Mouse (Mus musculus) heart, embryonic 10.5 days (tissue): ENCODE measurements around the gene Prpf4. TPM values are rescaled to one million over a fixed set of nuclear protein-coding genes. Genes with fewer than 3 reads are reported as not detected.

Experiments used
- DNase-seq: peaks from one replicate; pipeline ENCODE4 v3.0.0-alpha.2; 2017; ENCODE audit warnings: low spot score
- H3K27ac ChIP-seq: fragments of 300-500 bp; sonication (generic); 2 replicates; pipeline ENCODE4 v1.5.1; 2016; ENCODE audit warnings: mild to moderate bottlenecking
- H3K27me3 ChIP-seq: fragments of 300-500 bp; sonication (generic); 2 replicates; pipeline ENCODE4 v1.6.1; 2016; ENCODE audit warnings: mild to moderate bottlenecking; ENCODE audit not compliant: poor library complexity, insufficient read depth, severe bottlenecking
- H3K36me3 ChIP-seq: fragments of 300-500 bp; sonication (generic); 2 replicates; pipeline ENCODE4 v1.6.1; 2016; ENCODE audit warnings: mild to moderate bottlenecking, moderate library complexity
- H3K4me1 ChIP-seq: fragments of 300-500 bp; sonication (generic); 2 replicates; pipeline ENCODE4 v1.6.1; 2016; ENCODE audit warnings: mild to moderate bottlenecking
- H3K4me3 ChIP-seq: fragments of 300-500 bp; sonication (generic); 2 replicates; pipeline ENCODE4 v1.5.1; 2016; ENCODE audit warnings: mild to moderate bottlenecking, moderate library complexity
- H3K9me3 ChIP-seq: fragments of 300-500 bp; sonication (generic); 2 replicates; pipeline ENCODE4 v1.6.1; 2016; ENCODE audit warnings: mild to moderate bottlenecking, moderate library complexity
- WGBS: fragments of 180-500 bp; shearing (Covaris S2); methylation state at CpG from one replicate; pipeline ENCODE4 v1.1.7; 2016; 5-methylcytosine and 5-hydroxymethylcytosine counted together
- polyA plus RNA-seq: library from polyadenylated mRNA; unstranded; fragments of >200 nt; fragmentation: Nextera tagmentation; extraction: Ambion mirVana; gene quantifications from 2 replicates; pipeline ENCODE4 v1.2.1, GENCODE M21; 2016

Prpf4 gene
- polyA plus RNA-seq, 1 experiment from 2014 or later: 23.2 TPM

DNA sequence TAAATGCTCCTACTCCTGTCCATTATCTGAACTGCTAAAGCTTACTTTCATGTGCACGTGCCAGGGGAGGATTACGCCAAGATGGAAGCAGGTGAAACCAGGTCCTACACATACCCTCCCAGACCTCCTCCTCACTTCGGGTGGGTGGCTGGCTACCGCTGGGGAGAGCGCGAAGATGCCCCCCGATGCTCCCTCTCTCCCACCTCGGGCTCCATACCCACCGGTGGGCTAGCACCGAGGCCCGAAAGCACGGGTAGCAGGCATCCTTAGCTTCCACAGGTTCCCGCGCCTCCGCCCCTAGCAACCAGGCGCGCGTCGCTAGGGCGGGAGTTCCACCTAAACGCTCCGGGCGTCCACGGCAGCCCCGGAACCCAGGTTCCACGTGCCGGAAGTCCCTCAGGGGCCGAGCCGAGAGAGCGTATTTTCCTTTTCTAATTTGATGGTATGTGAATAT is 62.0 kb downstream of the Prpf4 start, which contains the start of gene Wdr31:
Wdr31 (minus strand) TSS at position 299 of the 454 bp plus-strand sequence.
- H3K27me3 ChIP-seq: no peaks in the 10 kb centered on the region
- peak; percentile 90 for DNase-seq
- no peaks in the 10 kb centered on the region for H3K36me3 ChIP-seq
- under 1% methylated on average over 30 of the region's 30 CpGs for WGBS
- H3K27ac ChIP-seq: peak within 1 kb of the TSS; percentile 82
- H3K4me3 ChIP-seq: peak within 1 kb of the TSS; percentile 78
- peaks cover 5% of the 10 kb centered on the region for H3K4me1 ChIP-seq
- no peaks in the 10 kb centered on the region for H3K9me3 ChIP-seq

DNA sequence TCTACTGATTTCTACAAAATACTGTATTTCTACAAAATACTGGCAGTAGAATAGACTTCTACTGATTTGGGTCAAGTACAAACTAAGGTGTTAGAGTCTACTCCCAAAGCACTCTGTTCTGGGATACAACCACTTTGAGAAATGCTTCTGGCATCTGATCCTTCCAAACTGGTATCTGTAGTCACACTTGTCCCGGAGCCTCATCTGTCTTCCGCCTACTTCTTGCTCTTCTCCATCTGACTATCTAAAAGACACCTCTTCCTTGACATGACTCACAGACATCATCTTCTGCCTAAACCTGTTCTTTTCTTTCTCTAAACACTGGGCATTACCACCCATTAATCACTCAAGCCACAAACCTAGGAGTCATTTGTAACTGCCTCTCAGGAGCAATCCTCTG is 63.5 kb downstream of the Prpf4 start:
- WGBS: 91% methylated on average over 2 of the region's 2 CpGs

DNA sequence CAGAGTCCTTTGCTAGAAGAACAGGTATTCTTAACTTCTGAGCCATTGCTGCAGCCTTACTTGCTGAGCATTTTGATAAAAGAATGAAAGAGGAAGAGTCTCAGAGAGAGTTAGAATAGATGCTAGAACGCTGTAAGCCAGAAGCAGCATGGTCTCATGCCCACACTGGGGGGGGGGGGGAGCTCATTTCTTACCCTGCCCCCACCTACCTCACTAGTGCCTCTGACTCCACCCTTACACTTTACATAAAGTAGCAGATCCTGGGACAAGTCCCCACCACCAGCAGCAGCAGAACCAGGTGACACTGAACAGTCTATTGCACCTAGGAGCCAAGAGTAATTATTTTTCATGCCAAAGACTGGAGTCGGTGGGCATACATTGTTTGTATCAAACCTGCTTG is 66.5 kb downstream of the Prpf4 start:
- 74% methylated on average over 2 of the region's 2 CpGs for WGBS
- H3K27me3 ChIP-seq: peaks cover 14% of the 10 kb centered on the region
- no peak overlapping the region for H3K4me3 ChIP-seq
- H3K27ac ChIP-seq: no peak overlapping the region
- H3K9me3 ChIP-seq: no peaks in the 10 kb centered on the region
- H3K36me3 ChIP-seq: no peaks in the 10 kb centered on the region
- H3K4me1 ChIP-seq: peaks cover 9% of the 10 kb centered on the region
- no peak for DNase-seq

More for the DNA sequence above, 63.5 kb downstream of the Prpf4 start:
- Histone ChIP-seq H3K4me1 (peaks cover 5% of the 10 kb centered on the region), H3K27ac (no peak overlapping the region), H3K9me3 (no peaks in the 10 kb centered on the region), H3K36me3 (no peaks in the 10 kb centered on the region), H3K27me3 (no peaks in the 10 kb centered on the region), H3K4me3 (no peak overlapping the region)
- DNase-seq: no peak

DNA sequence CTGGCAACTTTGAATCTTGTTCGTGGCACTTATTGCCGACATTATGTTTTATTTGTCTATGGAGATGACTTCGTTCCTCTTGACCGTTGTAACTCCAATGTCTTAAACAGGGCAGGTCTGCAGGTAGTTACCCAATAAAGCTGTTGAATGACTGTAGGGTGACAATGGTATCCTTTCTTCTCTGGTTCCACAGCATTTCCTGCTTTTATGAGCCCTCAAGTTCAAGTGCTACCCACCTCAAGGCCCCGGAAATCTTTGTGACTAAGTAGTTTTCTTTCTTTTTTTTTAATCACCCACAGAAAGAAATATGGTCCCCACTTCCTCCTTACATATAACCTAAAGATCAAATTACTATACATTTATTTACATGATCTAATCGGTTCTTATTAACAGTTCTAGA is 67.2 kb downstream of the Prpf4 start:
- no peaks in the 10 kb centered on the region for H3K9me3 ChIP-seq
- no peaks in the 10 kb centered on the region for H3K36me3 ChIP-seq
- no peak overlapping the region for H3K27ac ChIP-seq
- H3K4me3 ChIP-seq: no peak overlapping the region
- H3K27me3 ChIP-seq: peaks cover 21% of the 10 kb centered on the region
- 85% methylated on average over 6 of the region's 6 CpGs for WGBS
- H3K4me1 ChIP-seq: peaks cover 7% of the 10 kb centered on the region
- DNase-seq: no peak

Other genes starting within 250 kb of the Prpf4 start
- 9.1 and 9.8 TPM in 2 replicates for gene Zfp37, start 177.8 kb upstream of the Prpf4 start, polyA plus RNA-seq
- 12.8 and 14.5 TPM in 2 replicates for gene Slc31a2, start 146.2 kb upstream of the Prpf4 start, polyA plus RNA-seq
- gene Fkbp15, start 48.2 kb upstream of the Prpf4 start, polyA plus RNA-seq: 17.2 and 19.5 TPM in 2 replicates
- 46.9 and 53.6 TPM in 2 replicates for gene Slc31a1, start 48.1 kb upstream of the Prpf4 start, polyA plus RNA-seq
- 101 and 125 TPM in 2 replicates for gene Cdc26, start 155 bp upstream of the Prpf4 start, polyA plus RNA-seq
- not detected in 2 replicates for gene Rnf183, start 26.5 kb downstream of the Prpf4 start, polyA plus RNA-seq
- 4.3 and 7.1 TPM in 2 replicates for gene Wdr31, start 62.1 kb downstream of the Prpf4 start, polyA plus RNA-seq
- gene Bspry, start 71.3 kb downstream of the Prpf4 start, polyA plus RNA-seq: 0.46 and 2.0 TPM in 2 replicates
- gene Hdhd3, start 94.7 kb downstream of the Prpf4 start, polyA plus RNA-seq: 7.0 and 10.1 TPM in 2 replicates
- 144 and 157 TPM in 2 replicates for gene Alad, start 111.1 kb downstream of the Prpf4 start, polyA plus RNA-seq
- 72.1 and 87.4 TPM in 2 replicates for gene Pole3, start 116.3 kb downstream of the Prpf4 start, polyA plus RNA-seq
- 0.36 and 0.49 TPM in 2 replicates for gene 4933430I17Rik, start 116.6 kb downstream of the Prpf4 start, polyA plus RNA-seq
- gene Rgs3, start 151.1 kb downstream of the Prpf4 start, polyA plus RNA-seq: 61.4 and 65.4 TPM in 2 replicates